Mouse (Mus musculus): Measurements from ENCODE around the gene Rpl19. TPM values are rescaled to one million over a fixed set of nuclear protein-coding genes. Genes with fewer than 3 reads are reported as not detected.

The Rpl19 gene
- 568 TPM in 2 replicates for polyA plus RNA-seq (2015; fragmentation: Nextera tagmentation; extraction: Ambion mirVana)

- WGBS (ENCODE audit: insufficient replicate concordance), result under 1% methylated on average over 65 of the region's 69 CpGs
- DNase-seq (peak; percentile 92), ATAC-seq (peak; percentile 87)
- Histone ChIP-seq H3K27me3 (ENCODE audit: insufficient read depth, low read length) (peaks cover 4% of the 10 kb centered on the region; the same call in 1 of the 2 replicates), H3K4me3 (ENCODE audit: low read depth, low read length) (peak within 1 kb of the TSS; percentile 83), H3K9me3 (ENCODE audit: low read length) (no peaks in the 10 kb centered on the region), H3K9ac (replicated peaks) (peak within 1 kb of the TSS; percentile 90), H3K4me1 (ENCODE audit: insufficient read depth) (peaks cover 13% of the 10 kb centered on the region), H3K4me2 (ENCODE audit: low read depth, low read length) (peak within 1 kb of the TSS; percentile 93), H3K27ac (ENCODE audit: low read depth) (peak within 1 kb of the TSS; percentile 84), H3K36me3 (replicated peaks; ENCODE audit: insufficient read depth, low read length) (peaks cover 33% of the 10 kb centered on the region)
- peak; percentile 75; the same call in 1 of the 2 replicates for TF ChIP-seq EP300 (IDR thresholded peaks at IDR 0.05; ENCODE audit: low read depth)
- TF ChIP-seq CTCF (IDR thresholded peaks at IDR 0.05; ENCODE audit: low read depth), result no peak
These were observed at the start of gene Rpl19 for GRCm38 (mm10) chr11:98026570-98027296. Rpl19 (plus strand) TSS chr11:98026710.

GRCm38 (mm10) chr11:97977797-97978196 is 48.7 kb upstream of the Rpl19 start:
- DNase-seq, result no peak

GRCm38 (mm10) chr11:97978392-97978791 is 48.1 kb upstream of the Rpl19 start:
- Histone ChIP-seq H3K27me3 (ENCODE audit: insufficient read depth, low read length) (no peaks in the 10 kb centered on the region), H3K9ac (replicated peaks) (no peak overlapping the region), H3K4me1 (ENCODE audit: insufficient read depth) (no peaks in the 10 kb centered on the region), H3K4me2 (ENCODE audit: low read depth, low read length) (no peak overlapping the region), H3K27ac (ENCODE audit: low read depth) (no peak overlapping the region), H3K4me3 (ENCODE audit: low read depth, low read length) (no peak overlapping the region), H3K9me3 (ENCODE audit: low read length) (no peaks in the 10 kb centered on the region), H3K36me3 (replicated peaks; ENCODE audit: insufficient read depth, low read length) (no peaks in the 10 kb centered on the region)
- ATAC-seq, result no peak
- DNase-seq, result no peak
- 79% methylated on average over 13 of the region's 13 CpGs for WGBS (ENCODE audit: insufficient replicate concordance)
- TF ChIP-seq CTCF (IDR thresholded peaks at IDR 0.05; ENCODE audit: low read depth), result no peak
- TF ChIP-seq EP300 (IDR thresholded peaks at IDR 0.05; ENCODE audit: low read depth), result no peak

More at GRCm38 (mm10) chr11:97977797-97978196, 48.7 kb upstream of the Rpl19 start:
- WGBS (ENCODE audit: insufficient replicate concordance), result 61% methylated on average over 5 of the region's 5 CpGs
- Histone ChIP-seq H3K4me2 (ENCODE audit: low read depth, low read length) (no peak overlapping the region), H3K27me3 (ENCODE audit: insufficient read depth, low read length) (no peaks in the 10 kb centered on the region), H3K36me3 (replicated peaks; ENCODE audit: insufficient read depth, low read length) (no peaks in the 10 kb centered on the region), H3K9me3 (ENCODE audit: low read length) (no peaks in the 10 kb centered on the region), H3K4me1 (ENCODE audit: insufficient read depth) (no peaks in the 10 kb centered on the region), H3K9ac (replicated peaks) (no peak overlapping the region), H3K4me3 (ENCODE audit: low read depth, low read length) (no peak overlapping the region), H3K27ac (ENCODE audit: low read depth) (no peak overlapping the region)
- ATAC-seq, result no peak
- TF ChIP-seq CTCF (IDR thresholded peaks at IDR 0.05; ENCODE audit: low read depth), result no peak
- TF ChIP-seq EP300 (IDR thresholded peaks at IDR 0.05; ENCODE audit: low read depth), result no peak

GRCm38 (mm10) chr11:97979824-97980495 is 46.5 kb upstream of the Rpl19 start:
- no peak for ATAC-seq
- H3K9ac ChIP-seq (replicated peaks), result no peak overlapping the region
- WGBS (ENCODE audit: insufficient replicate concordance), result 65% methylated on average over 10 of the region's 10 CpGs
- no peaks in the 10 kb centered on the region for H3K9me3 ChIP-seq (ENCODE audit: low read length)
- H3K36me3 ChIP-seq (replicated peaks; ENCODE audit: insufficient read depth, low read length), result no peaks in the 10 kb centered on the region
- no peak overlapping the region for H3K4me3 ChIP-seq (ENCODE audit: low read depth, low read length)
- H3K27me3 ChIP-seq (ENCODE audit: insufficient read depth, low read length), result no peaks in the 10 kb centered on the region
- no peak overlapping the region for H3K27ac ChIP-seq (ENCODE audit: low read depth)
- no peak for TF ChIP-seq CTCF (IDR thresholded peaks at IDR 0.05; ENCODE audit: low read depth)
- no peak for TF ChIP-seq EP300 (IDR thresholded peaks at IDR 0.05; ENCODE audit: low read depth)
- no peak overlapping the region for H3K4me2 ChIP-seq (ENCODE audit: low read depth, low read length)
- H3K4me1 ChIP-seq (ENCODE audit: insufficient read depth), result no peaks in the 10 kb centered on the region
- no peak for DNase-seq

- Histone ChIP-seq H3K4me1 (ENCODE audit: insufficient read depth) (no peaks in the 10 kb centered on the region), H3K27me3 (ENCODE audit: insufficient read depth, low read length) (peaks cover 5% of the 10 kb centered on the region), H3K36me3 (replicated peaks; ENCODE audit: insufficient read depth, low read length) (no peaks in the 10 kb centered on the region), H3K27ac (ENCODE audit: low read depth) (no peak overlapping the region), H3K4me3 (ENCODE audit: low read depth, low read length) (no peak overlapping the region), H3K9me3 (ENCODE audit: low read length) (no peaks in the 10 kb centered on the region), H3K9ac (replicated peaks) (no peak overlapping the region), H3K4me2 (ENCODE audit: low read depth, low read length) (no peak overlapping the region)
- 76% methylated on average over 9 of the region's 9 CpGs for WGBS (ENCODE audit: insufficient replicate concordance)
- ATAC-seq, result no peak
- TF ChIP-seq CTCF (IDR thresholded peaks at IDR 0.05; ENCODE audit: low read depth) (no peak), EP300 (IDR thresholded peaks at IDR 0.05; ENCODE audit: low read depth) (no peak)
- DNase-seq, result no peak
These were observed 46.0 kb upstream of the Rpl19 start for GRCm38 (mm10) chr11:97980531-97980966.

GRCm38 (mm10) chr11:97982721-97983120 is 43.8 kb upstream of the Rpl19 start:
- TF ChIP-seq CTCF (IDR thresholded peaks at IDR 0.05; ENCODE audit: low read depth) (no peak), EP300 (IDR thresholded peaks at IDR 0.05; ENCODE audit: low read depth) (no peak)
- no peak for DNase-seq
- H3K4me1 ChIP-seq (ENCODE audit: insufficient read depth), result peaks cover 7% of the 10 kb centered on the region
- H3K36me3 ChIP-seq (replicated peaks; ENCODE audit: insufficient read depth, low read length), result no peaks in the 10 kb centered on the region
- H3K9me3 ChIP-seq (ENCODE audit: low read length), result no peaks in the 10 kb centered on the region
- WGBS (ENCODE audit: insufficient replicate concordance), result 80% methylated on average over 9 of the region's 9 CpGs
- no peak for ATAC-seq
- peaks cover 18% of the 10 kb centered on the region for H3K27me3 ChIP-seq (ENCODE audit: insufficient read depth, low read length)
- no peak overlapping the region for H3K4me3 ChIP-seq (ENCODE audit: low read depth, low read length)
- no peak overlapping the region for H3K9ac ChIP-seq (replicated peaks)
- no peak overlapping the region for H3K27ac ChIP-seq (ENCODE audit: low read depth)
- H3K4me2 ChIP-seq (ENCODE audit: low read depth, low read length), result no peak overlapping the region

Measured in liver, postnatal 0 days (tissue).